Mouse (Mus musculus): ENCODE measurements around the gene Itk. TPM values are rescaled to one million over a fixed set of nuclear protein-coding genes. Genes with fewer than 3 reads are reported as not detected.

The Itk gene
- polyA plus RNA-seq, 1 experiment from 2014 or later: not detected

DNA sequence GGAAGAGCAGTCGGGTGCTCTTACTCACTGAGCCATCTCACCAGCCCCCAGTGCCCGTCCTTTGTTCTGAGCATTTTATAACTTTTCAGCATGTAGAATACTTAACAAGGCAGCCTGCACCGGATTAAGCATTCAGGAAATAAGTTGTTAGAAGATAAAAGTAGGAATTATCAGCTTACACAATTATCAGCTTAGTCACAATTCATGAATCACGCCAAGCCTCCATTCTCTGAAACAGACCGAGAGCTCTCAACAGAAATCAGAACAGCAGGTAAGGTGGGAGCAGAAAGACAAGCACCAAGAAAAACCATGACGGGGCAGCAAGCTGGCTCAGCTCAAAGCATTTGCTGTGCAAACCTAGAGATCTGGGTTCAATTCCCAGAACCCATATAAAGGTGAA lies 89.4 kb downstream of the Itk start:
- WGBS: 41% methylated on average over 6 of the region's 6 CpGs
- H3K9ac ChIP-seq (replicated peaks): no peak overlapping the region
- H3K4me2 ChIP-seq (replicated peaks): no peak overlapping the region
- no peaks in the 10 kb centered on the region for H3K36me3 ChIP-seq
- H3K4me1 ChIP-seq: peaks cover 15% of the 10 kb centered on the region
- no peak for ATAC-seq (replicated peaks)
- no peak overlapping the region for H3K4me3 ChIP-seq
- no peaks in the 10 kb centered on the region for H3K27me3 ChIP-seq
- H3K9me3 ChIP-seq: no peaks in the 10 kb centered on the region
- H3K27ac ChIP-seq (replicated peaks): no peak overlapping the region

DNA sequence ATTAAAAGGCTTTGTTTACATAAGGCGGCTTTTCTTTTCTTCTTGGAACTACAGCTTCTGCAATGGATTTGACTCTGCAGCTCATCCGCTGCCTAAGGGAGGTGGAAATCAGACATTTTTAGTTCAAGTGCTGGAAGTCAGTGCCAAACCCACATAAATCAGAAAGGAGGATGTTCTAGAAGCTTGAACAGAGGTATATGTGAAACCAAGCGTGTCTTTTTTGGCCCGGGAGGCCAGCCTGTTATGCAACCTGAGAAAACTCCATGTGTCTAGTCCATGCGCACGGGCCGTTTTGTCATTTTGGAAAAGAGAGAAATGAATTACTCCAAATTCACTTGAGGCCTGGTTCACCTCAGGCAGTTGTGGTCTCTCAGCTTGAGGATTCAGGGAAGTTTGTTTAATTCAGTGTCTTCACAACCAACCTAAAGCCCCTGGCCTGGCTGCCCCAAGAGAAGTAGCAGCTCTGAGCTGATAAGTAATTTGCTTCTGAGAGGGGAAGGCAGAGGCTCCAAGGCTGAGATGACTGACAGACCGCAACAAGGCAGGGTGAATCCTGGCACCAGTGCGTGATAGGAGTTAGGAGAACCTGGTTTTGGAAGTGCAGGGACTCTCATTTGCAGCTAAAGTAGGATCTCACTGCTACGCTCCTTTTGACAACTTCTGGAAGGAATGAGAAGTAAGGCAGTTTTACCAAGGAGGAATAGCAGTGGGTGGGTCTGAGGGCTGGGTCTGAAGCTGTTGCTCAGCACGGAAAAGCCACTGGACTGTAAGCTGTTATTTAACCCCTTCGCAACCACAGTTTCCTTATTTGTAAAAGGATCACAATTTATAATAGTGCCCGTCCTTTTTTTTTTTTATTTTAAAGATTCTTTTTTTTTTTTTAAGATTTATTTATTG lies 90.2 kb downstream of the Itk start:
- Histone ChIP-seq H3K27me3 (no peaks in the 10 kb centered on the region), H3K4me2 (replicated peaks) (no peak overlapping the region), H3K4me1 (peaks cover 11% of the 10 kb centered on the region), H3K36me3 (no peaks in the 10 kb centered on the region), H3K27ac (replicated peaks) (no peak overlapping the region; the same call in 1 of the 2 replicates), H3K9ac (replicated peaks) (no peak overlapping the region), H3K4me3 (no peak overlapping the region), H3K9me3 (no peaks in the 10 kb centered on the region)
- no peak for ATAC-seq (replicated peaks)
- WGBS: 78% methylated on average over 13 of the region's 13 CpGs

DNA sequence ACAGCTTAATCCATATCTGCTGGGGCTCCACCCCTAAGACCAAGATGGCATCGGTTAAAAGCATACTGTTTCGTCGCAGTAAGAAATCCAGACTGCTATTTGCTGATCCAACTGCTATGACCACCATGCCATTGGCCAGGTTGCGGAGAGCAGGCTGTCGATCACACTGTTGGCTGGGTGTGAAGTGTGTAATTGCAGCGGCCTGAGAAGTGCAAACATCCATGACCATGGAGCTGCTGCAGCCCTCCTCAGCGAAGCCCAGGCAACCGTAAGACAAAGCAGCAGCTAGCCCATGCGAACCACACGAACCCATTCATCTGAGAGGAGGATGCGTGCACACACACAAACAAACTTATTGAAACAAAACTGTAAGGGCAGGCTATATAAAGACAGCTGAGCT lies 94.9 kb downstream of the Itk start:
- Histone ChIP-seq H3K4me3 (no peak overlapping the region), H3K27me3 (no peaks in the 10 kb centered on the region), H3K9ac (replicated peaks) (no peak overlapping the region), H3K9me3 (no peaks in the 10 kb centered on the region), H3K27ac (replicated peaks) (no peak overlapping the region), H3K4me2 (replicated peaks) (no peak overlapping the region), H3K4me1 (peaks cover 17% of the 10 kb centered on the region), H3K36me3 (peaks cover 14% of the 10 kb centered on the region)
- 89% methylated on average over 11 of the region's 11 CpGs for WGBS
- no peak for ATAC-seq (replicated peaks)

DNA sequence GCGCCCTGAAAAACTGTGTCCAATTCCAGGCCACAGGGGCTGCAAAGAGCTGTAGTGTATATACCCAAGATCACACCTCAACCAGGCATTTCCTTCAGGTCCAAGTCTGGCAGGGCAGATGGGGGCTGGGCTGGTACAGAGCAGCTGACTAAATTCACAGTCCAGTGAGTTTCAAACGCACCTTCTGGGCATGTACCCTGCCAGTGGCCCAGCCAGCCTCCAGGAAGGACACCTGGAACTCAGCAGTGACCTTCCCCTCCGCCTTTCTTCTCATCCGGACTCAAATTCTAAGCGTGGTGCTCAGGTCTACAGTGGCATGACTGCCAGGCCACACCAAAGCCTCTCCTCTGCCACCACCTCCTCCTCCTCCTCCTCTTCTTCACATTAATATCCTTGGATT lies 95.8 kb downstream of the Itk start:
- ATAC-seq (replicated peaks): no peak
- WGBS: 93% methylated on average over 5 of the region's 5 CpGs

DNA sequence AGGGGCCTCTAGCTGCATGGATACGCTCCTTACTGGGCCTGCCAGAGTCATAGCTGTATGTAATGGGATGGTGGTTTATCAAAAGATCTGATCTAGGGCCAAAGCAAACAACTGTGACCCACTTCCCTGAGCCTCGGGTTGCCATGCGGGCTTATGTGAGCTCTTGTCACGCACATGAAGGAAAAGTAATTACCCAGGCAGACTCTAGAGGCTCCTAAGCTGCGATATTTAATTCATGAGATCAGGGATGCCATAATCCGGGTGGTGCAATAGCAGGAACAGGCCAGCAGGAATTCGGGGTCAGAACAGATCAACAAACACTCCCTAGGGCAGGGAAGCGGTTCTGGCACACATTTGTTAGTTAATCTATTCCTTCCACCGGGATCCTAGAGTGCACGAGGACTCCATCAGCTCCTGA lies 98.3 kb downstream of the Itk start:
- Histone ChIP-seq H3K9me3 (no peaks in the 10 kb centered on the region), H3K27ac (replicated peaks) (no peak overlapping the region)
- peak; percentile 44 for ATAC-seq (replicated peaks)

More for the DNA sequence above, 95.8 kb downstream of the Itk start:
- Histone ChIP-seq H3K4me1 (peaks cover 10% of the 10 kb centered on the region), H3K27ac (replicated peaks) (no peak overlapping the region), H3K27me3 (no peaks in the 10 kb centered on the region), H3K9ac (replicated peaks) (no peak overlapping the region), H3K4me2 (replicated peaks) (no peak overlapping the region), H3K9me3 (no peaks in the 10 kb centered on the region), H3K4me3 (no peak overlapping the region), H3K36me3 (peaks cover 23% of the 10 kb centered on the region)

DNA sequence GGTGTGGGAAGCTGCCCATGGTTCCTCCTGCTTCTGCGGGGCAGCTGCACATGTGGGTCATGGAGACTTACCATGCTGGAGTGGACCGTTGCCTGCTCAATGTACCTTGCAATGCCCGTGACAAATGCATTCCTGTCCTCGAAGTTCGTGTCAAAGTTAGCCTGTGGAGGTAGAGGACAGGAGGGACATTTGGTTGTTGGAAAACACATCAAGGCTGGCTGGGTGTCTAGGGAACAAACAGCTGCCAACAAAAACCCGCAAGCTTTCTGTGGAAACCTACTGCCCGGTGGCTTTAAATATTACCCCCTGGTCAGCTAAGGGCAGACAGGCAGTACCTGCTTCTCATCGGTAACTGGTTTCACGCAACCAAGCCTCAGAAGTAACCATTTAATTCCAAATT lies 99.8 kb downstream of the Itk start:
- Histone ChIP-seq H3K36me3 (peaks cover 44% of the 10 kb centered on the region), H3K27me3 (no peaks in the 10 kb centered on the region), H3K4me1 (peaks cover 14% of the 10 kb centered on the region), H3K27ac (replicated peaks) (no peak overlapping the region), H3K4me2 (replicated peaks) (no peak overlapping the region), H3K9me3 (no peaks in the 10 kb centered on the region), H3K4me3 (no peak overlapping the region), H3K9ac (replicated peaks) (no peak overlapping the region)
- no peak for ATAC-seq (replicated peaks)
- WGBS: 91% methylated on average over 9 of the region's 9 CpGs

More for the DNA sequence above, 98.3 kb downstream of the Itk start:
- Histone ChIP-seq H3K27me3 (no peaks in the 10 kb centered on the region), H3K9ac (replicated peaks) (no peak overlapping the region), H3K4me2 (replicated peaks) (no peak overlapping the region), H3K36me3 (peaks cover 33% of the 10 kb centered on the region), H3K4me3 (no peak overlapping the region), H3K4me1 (peaks cover 15% of the 10 kb centered on the region)
- 53% methylated on average over 10 of the region's 10 CpGs for WGBS

DNA sequence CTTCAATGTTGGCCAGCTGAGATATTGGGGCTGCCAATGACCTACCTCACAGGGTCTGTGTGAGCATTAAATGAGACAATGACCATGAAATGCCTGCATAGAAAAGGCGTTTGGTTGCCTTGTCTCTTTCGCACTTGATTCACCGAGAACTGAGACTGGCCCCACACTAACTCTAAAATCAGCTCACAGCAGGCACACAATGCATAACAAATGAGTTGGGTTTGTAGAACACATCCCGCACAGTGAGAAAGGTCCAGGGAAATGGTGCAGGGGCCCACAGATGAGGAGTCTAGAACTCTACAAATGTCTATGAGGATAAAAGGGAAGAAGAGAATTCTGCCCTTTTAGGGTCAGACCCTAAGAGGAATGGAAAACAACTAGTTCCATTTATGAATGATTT lies 100.3 kb downstream of the Itk start:
- Histone ChIP-seq H3K4me2 (replicated peaks) (no peak overlapping the region), H3K9me3 (no peaks in the 10 kb centered on the region), H3K36me3 (peaks cover 49% of the 10 kb centered on the region), H3K9ac (replicated peaks) (no peak overlapping the region), H3K4me1 (peaks cover 12% of the 10 kb centered on the region; the same call in 1 of the 2 replicates), H3K4me3 (no peak overlapping the region), H3K27me3 (no peaks in the 10 kb centered on the region), H3K27ac (replicated peaks) (no peak overlapping the region)
- ATAC-seq (replicated peaks): no peak
- 56% methylated on average over 4 of the region's 4 CpGs for WGBS

DNA sequence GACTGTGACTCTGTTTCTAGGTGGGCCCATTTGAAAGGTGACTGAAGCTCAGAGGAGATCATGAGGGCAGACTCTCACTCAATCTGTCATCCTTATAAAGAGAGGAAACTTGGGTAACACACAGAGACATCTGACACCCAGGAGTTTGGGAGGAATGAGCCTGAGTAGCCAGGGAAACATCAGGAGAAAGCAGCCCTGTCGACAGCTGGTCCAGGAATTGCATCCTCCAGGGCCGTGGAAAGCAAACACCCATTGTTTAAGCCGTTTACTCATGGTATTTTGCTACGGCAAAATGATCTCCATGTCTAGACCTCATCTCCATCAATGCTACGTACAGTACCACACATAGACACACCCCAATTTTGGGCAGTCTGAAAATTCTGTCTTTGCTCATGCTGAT lies 101.2 kb downstream of the Itk start:
- 87% methylated on average over 5 of the region's 5 CpGs for WGBS
- Histone ChIP-seq H3K9me3 (no peaks in the 10 kb centered on the region), H3K4me3 (no peak overlapping the region), H3K36me3 (peaks cover 59% of the 10 kb centered on the region), H3K4me1 (peaks cover 12% of the 10 kb centered on the region; the same call in 1 of the 2 replicates), H3K9ac (replicated peaks) (no peak overlapping the region), H3K27ac (replicated peaks) (no peak overlapping the region), H3K27me3 (no peaks in the 10 kb centered on the region), H3K4me2 (replicated peaks) (no peak overlapping the region)
- ATAC-seq (replicated peaks): no peak

DNA sequence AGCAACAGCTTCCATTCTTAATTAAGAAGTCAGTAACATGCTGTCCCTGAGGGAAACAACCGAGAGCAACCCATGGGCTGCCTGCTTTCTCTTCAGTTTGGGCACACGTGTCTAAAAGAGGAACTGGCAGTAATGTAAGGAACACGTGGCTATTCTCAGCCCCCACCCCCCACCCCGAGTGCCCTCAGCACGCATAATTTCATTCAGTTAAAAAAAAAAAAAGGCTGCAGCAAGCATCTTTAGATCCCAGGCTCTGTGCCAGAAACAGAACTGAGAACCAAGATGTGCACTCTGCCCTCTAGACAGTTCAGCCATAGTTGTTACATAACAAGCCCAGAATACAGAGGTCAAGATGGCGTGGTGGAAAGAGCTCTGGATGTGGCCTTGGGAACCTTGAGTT lies 102.5 kb downstream of the Itk start:
- no peak overlapping the region for H3K4me3 ChIP-seq
- peaks cover 12% of the 10 kb centered on the region; the same call in 1 of the 2 replicates for H3K4me1 ChIP-seq
- no peak overlapping the region for H3K9ac ChIP-seq (replicated peaks)
- H3K9me3 ChIP-seq: no peaks in the 10 kb centered on the region
- 35% methylated on average over 6 of the region's 6 CpGs for WGBS
- no peak overlapping the region for H3K27ac ChIP-seq (replicated peaks)
- H3K27me3 ChIP-seq: no peaks in the 10 kb centered on the region
- peaks cover 71% of the 10 kb centered on the region for H3K36me3 ChIP-seq
- no peak for ATAC-seq (replicated peaks)
- H3K4me2 ChIP-seq (replicated peaks): no peak overlapping the region

DNA sequence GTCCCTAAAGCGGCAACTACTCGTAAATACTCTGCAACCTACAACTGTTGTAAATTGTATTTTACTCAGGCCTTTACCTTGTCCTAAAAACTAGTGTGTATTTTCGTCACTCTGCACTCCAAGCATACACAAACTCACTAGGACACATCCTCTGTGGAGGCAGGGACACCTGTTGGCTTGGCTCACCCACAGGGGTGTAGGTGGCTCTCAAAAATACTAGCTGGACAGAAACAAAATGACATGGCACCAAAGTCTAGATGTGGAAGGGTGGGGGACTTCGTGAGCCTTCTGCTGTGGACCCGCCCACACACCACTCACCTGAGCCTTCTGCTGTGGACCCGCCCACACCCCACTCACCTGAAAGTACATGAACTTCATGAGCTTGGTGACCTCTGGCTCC lies 105.5 kb downstream of the Itk start:
- Histone ChIP-seq H3K4me3 (no peak overlapping the region), H3K9me3 (no peaks in the 10 kb centered on the region), H3K9ac (replicated peaks) (no peak overlapping the region), H3K4me1 (0 out of 2 replicates have a peak, but pooled peaks cover 5% of the 10 kb centered on the region), H3K27me3 (no peaks in the 10 kb centered on the region), H3K36me3 (peaks cover 76% of the 10 kb centered on the region), H3K4me2 (replicated peaks) (no peak overlapping the region), H3K27ac (replicated peaks) (no peak overlapping the region)
- no peak for ATAC-seq (replicated peaks)
- 95% methylated on average over 6 of the region's 6 CpGs for WGBS

DNA sequence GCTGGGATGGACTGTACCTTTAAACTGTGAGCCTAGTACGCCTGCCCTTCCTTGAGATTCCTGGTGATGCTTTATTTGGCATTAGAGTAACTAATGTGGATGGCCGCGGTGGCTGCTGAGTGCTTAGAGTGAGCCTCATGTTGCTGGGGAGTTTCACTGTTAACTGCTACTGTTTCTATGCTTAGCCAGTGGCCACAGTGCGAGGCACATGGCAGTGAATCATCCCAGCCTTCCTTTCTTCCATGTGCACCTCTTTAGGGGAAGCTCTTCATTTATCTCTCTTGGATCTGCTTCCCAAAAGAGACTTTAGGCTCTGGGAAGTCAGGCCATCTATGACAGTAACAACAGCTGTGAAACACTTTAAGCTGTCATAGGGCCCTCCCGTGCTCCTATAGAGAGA lies 106.7 kb downstream of the Itk start:
- 94% methylated on average over 5 of the region's 5 CpGs for WGBS
- no peak overlapping the region for H3K27ac ChIP-seq (replicated peaks)
- no peak for ATAC-seq (replicated peaks)

DNA sequence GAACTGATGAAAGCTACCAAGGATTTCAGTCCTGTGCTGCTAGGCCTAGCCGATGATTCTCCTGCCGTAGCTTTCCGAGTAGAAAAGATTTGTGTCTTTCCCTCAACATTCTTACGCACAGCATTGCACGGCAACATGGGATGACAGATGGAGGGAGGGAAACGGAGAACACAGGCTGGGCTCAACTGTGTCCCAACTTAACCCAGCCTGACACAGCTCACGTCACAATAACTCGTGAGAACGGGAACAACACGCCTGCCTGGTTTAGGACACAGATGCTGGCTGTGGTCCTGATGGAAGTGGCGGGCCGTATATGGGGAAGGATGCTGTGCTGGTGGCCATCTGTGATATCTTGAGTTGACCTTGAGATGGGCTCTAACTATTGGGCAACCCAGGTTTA lies 110.6 kb downstream of the Itk start:
- H3K36me3 ChIP-seq: peaks cover 86% of the 10 kb centered on the region
- H3K4me3 ChIP-seq: no peak overlapping the region
- WGBS: 95% methylated on average over 12 of the region's 12 CpGs
- H3K27ac ChIP-seq (replicated peaks): no peak overlapping the region
- no peaks in the 10 kb centered on the region for H3K27me3 ChIP-seq
- H3K9ac ChIP-seq (replicated peaks): no peak overlapping the region
- no peak overlapping the region for H3K4me2 ChIP-seq (replicated peaks)
- H3K9me3 ChIP-seq: no peaks in the 10 kb centered on the region
- H3K4me1 ChIP-seq: no peaks in the 10 kb centered on the region
- ATAC-seq (replicated peaks): no peak

More for the DNA sequence above, 106.7 kb downstream of the Itk start:
- Histone ChIP-seq H3K4me3 (no peak overlapping the region), H3K9ac (replicated peaks) (no peak overlapping the region), H3K9me3 (no peaks in the 10 kb centered on the region), H3K36me3 (peaks cover 77% of the 10 kb centered on the region), H3K4me2 (replicated peaks) (no peak overlapping the region), H3K4me1 (0 out of 2 replicates have a peak, but pooled peaks cover 5% of the 10 kb centered on the region), H3K27me3 (no peaks in the 10 kb centered on the region)

Measured in forebrain, embryonic 15.5 days (tissue).